Mouse (Mus musculus) CH12.LX (cell line): ENCODE data around the gene Bend6. TPM values are rescaled to one million over a fixed set of nuclear protein-coding genes. Genes with fewer than 3 reads are reported as not detected.

Experiments used
- DNase-seq: peaks from one replicate; pipeline ENCODE4 v3.0.0-alpha.2; 2013; ENCODE audit errors: extremely low read depth
- H3K27ac ChIP-seq: 2 replicates; pipeline ENCODE4 v1.5.1; 2012; ENCODE audit warnings: low read depth, mild to moderate bottlenecking, control low read depth, moderate library complexity; ENCODE audit not compliant: insufficient read depth
- H3K27me3 ChIP-seq: replicated peaks from 2 replicates; pipeline ENCODE3; 2012; ENCODE audit warnings: inconsistent platforms
- H3K36me3 ChIP-seq, 2 experiments: replicated peaks in 1 of 2; 2 replicates each; pipeline versions ENCODE3 to v1.6.1; 2012; ENCODE audit warnings: inconsistent platforms in 1 of 2, low read length in 1 of 2, mild to moderate bottlenecking in 1 of 2, mixed read lengths in 1 of 2, moderate library complexity in 1 of 2; ENCODE audit not compliant: control insufficient read depth in 1 of 2, insufficient read depth in 1 of 2
- H3K4me1 ChIP-seq, 2 experiments: 2 replicates each; pipeline ENCODE4 v1.6.1; 2012; ENCODE audit warnings: inconsistent platforms in 1 of 2, moderate library complexity in 1 of 2; ENCODE audit not compliant: insufficient read depth in 2 of 2, control insufficient read depth in 1 of 2
- H3K4me2 ChIP-seq: 2 replicates; pipeline ENCODE4 v1.6.1; 2012; ENCODE audit warnings: low read depth, mild to moderate bottlenecking, control low read depth; ENCODE audit not compliant: poor library complexity, insufficient read depth, severe bottlenecking
- H3K4me3 ChIP-seq, 3 experiments: fragments of 150-350 bp in 1 of 3; sonication (generic) in 1 of 3; replicated peaks in 1 of 3; 2 replicates each; pipeline versions ENCODE3 to v1.5.1; 2011 to 2012; ENCODE audit warnings: low read depth in 2 of 3, low read length in 2 of 3, mild to moderate bottlenecking in 2 of 3, moderate library complexity in 2 of 3, control low read depth in 1 of 3, improper control_type of control experiment in 1 of 3, inconsistent platforms in 1 of 3, mixed read lengths in 1 of 3; ENCODE audit not compliant: poor library complexity in 1 of 3
- H3K79me2 ChIP-seq: replicated peaks from 2 replicates; pipeline ENCODE4 v1.6.1; 2012; ENCODE audit warnings: mild to moderate bottlenecking, moderate library complexity; ENCODE audit not compliant: control insufficient read depth, poor library complexity, insufficient read depth, severe bottlenecking; ENCODE audit errors: extremely low read depth
- H3K9ac ChIP-seq: 2 replicates; pipeline ENCODE4 v1.6.1; 2012; ENCODE audit warnings: low read depth, mild to moderate bottlenecking, control low read depth, moderate library complexity; ENCODE audit not compliant: insufficient read depth
- H3K9me3 ChIP-seq: replicated peaks from 2 replicates; pipeline ENCODE3; 2012; ENCODE audit warnings: low read length, inconsistent platforms, mixed read lengths
- BHLHE40 ChIP-seq: IDR thresholded peaks from 2 replicates; pipeline ENCODE4 v1.6.1; 2011; ENCODE audit warnings: mild to moderate bottlenecking, low read depth, low read length, improper control_type of control experiment
- CHD1 ChIP-seq: IDR thresholded peaks from 2 replicates; pipeline ENCODE4 v1.6.1; 2012; ENCODE audit warnings: low read depth, low read length, improper control_type of control experiment, inconsistent platforms
- CHD2 ChIP-seq: IDR thresholded peaks from 2 replicates; pipeline ENCODE4 v1.6.1; 2011; ENCODE audit warnings: low read length, improper control_type of control experiment
- ELF1 ChIP-seq: IDR thresholded peaks from 2 replicates; pipeline ENCODE4 v1.6.1; 2014; ENCODE audit warnings: low read depth, mild to moderate bottlenecking, inconsistent platforms, low read length, improper control_type of control experiment
- EP300 ChIP-seq: IDR thresholded peaks from 2 replicates; pipeline ENCODE4 v1.6.1; 2011; ENCODE audit warnings: low read length, improper control_type of control experiment
- HCFC1 ChIP-seq: IDR thresholded peaks from 2 replicates; pipeline ENCODE4 v1.6.1; 2012; ENCODE audit warnings: low read depth, mild to moderate bottlenecking, inconsistent platforms, low read length, improper control_type of control experiment
- JUN ChIP-seq: IDR thresholded peaks from 2 replicates; pipeline ENCODE4 v1.6.1; 2011; ENCODE audit warnings: low read depth, mild to moderate bottlenecking, low read length, improper control_type of control experiment, moderate library complexity; ENCODE audit not compliant: insufficient read depth
- KAT2A ChIP-seq: IDR thresholded peaks from 2 replicates; pipeline ENCODE4 v1.6.1; 2012; ENCODE audit warnings: low read length, improper control_type of control experiment, inconsistent platforms; ENCODE audit not compliant: insufficient replicate concordance
- MAFK ChIP-seq: IDR thresholded peaks from 2 replicates; pipeline ENCODE4 v1.6.1; 2011; ENCODE audit warnings: low read length, improper control_type of control experiment; ENCODE audit not compliant: insufficient replicate concordance
- MAX ChIP-seq: IDR thresholded peaks from 2 replicates; pipeline ENCODE4 v1.6.1; 2011; ENCODE audit warnings: low read length, improper control_type of control experiment
- MAZ ChIP-seq: IDR thresholded peaks from 2 replicates; pipeline ENCODE4 v1.6.1; 2012; ENCODE audit warnings: low read depth, mild to moderate bottlenecking, inconsistent platforms, low read length, improper control_type of control experiment, moderate library complexity
- MEF2A ChIP-seq: IDR thresholded peaks from 2 replicates; pipeline ENCODE4 v1.6.1; 2014; ENCODE audit warnings: low read depth, mild to moderate bottlenecking, inconsistent platforms, low read length, improper control_type of control experiment, borderline replicate concordance
- PAX5 ChIP-seq: IDR thresholded peaks from 2 replicates; pipeline ENCODE4 v1.6.1; 2012; ENCODE audit warnings: low read length, inconsistent platforms, mixed read lengths
- POLR2A ChIP-seq: IDR thresholded peaks from 2 replicates; pipeline ENCODE4 v1.6.1; 2011; ENCODE audit warnings: low read depth, mild to moderate bottlenecking, improper control_type of control experiment, low read length
- POLR2AphosphoS2 ChIP-seq: IDR thresholded peaks from 2 replicates; pipeline ENCODE4 v1.6.1; 2011; ENCODE audit warnings: low read depth, low read length, improper control_type of control experiment
- RAD21 ChIP-seq: IDR thresholded peaks from 2 replicates; pipeline ENCODE4 v1.6.1; 2011; ENCODE audit warnings: low read depth, mild to moderate bottlenecking, low read length, improper control_type of control experiment, moderate library complexity
- SIN3A ChIP-seq: IDR thresholded peaks from 2 replicates; pipeline ENCODE4 v1.6.1; 2012; ENCODE audit warnings: low read length, improper control_type of control experiment, inconsistent platforms
- SMC3 ChIP-seq: IDR thresholded peaks from 2 replicates; pipeline ENCODE4 v1.6.1; 2011; ENCODE audit warnings: low read depth, low read length, improper control_type of control experiment
- TBP ChIP-seq: conservative IDR thresholded peaks from 2 replicates; pipeline ENCODE4 v1.6.1; 2011; ENCODE audit warnings: low read depth, low read length, improper control_type of control experiment
- UBTF ChIP-seq: IDR thresholded peaks from 2 replicates; pipeline ENCODE4 v1.6.1; 2012; ENCODE audit warnings: low read depth, mild to moderate bottlenecking, inconsistent platforms, low read length, improper control_type of control experiment, moderate library complexity
- USF1 ChIP-seq: IDR thresholded peaks from 2 replicates; pipeline ENCODE4 v1.6.1; 2014; ENCODE audit warnings: low read depth, mild to moderate bottlenecking, inconsistent platforms, low read length, improper control_type of control experiment
- USF2 ChIP-seq: conservative IDR thresholded peaks from 2 replicates; pipeline ENCODE4 v1.6.1; 2011; ENCODE audit warnings: low read depth, low read length, improper control_type of control experiment
- ZC3H11A ChIP-seq: IDR thresholded peaks from 2 replicates; pipeline ENCODE4 v1.6.1; 2012; ENCODE audit warnings: low read depth, mild to moderate bottlenecking, inconsistent platforms, low read length, improper control_type of control experiment
- ZKSCAN1 ChIP-seq: IDR thresholded peaks from 2 replicates; pipeline ENCODE4 v1.6.1; 2012; ENCODE audit warnings: low read depth, inconsistent platforms, low read length, improper control_type of control experiment, borderline replicate concordance
- ZMIZ1 ChIP-seq: IDR thresholded peaks from 2 replicates; pipeline ENCODE4 v1.6.1; 2012; ENCODE audit warnings: low read depth, mild to moderate bottlenecking, inconsistent platforms, low read length, improper control_type of control experiment
- ZNF384 ChIP-seq: IDR thresholded peaks from 2 replicates; pipeline ENCODE4 v1.6.1; 2012; ENCODE audit warnings: low read depth, low read length, improper control_type of control experiment, inconsistent platforms
- dilution Hi-C: fragments of 300-500 bp; cut with MboI; formaldehyde crosslinking; loops from 2 replicates; pipeline ENCODE4 v1.14.3; 2020; ENCODE audit warnings: low sequenced_read_pairs; ENCODE audit not compliant: extremely low pct_unique_long_range_greater_than_20kb, extremely low pct_ligation_motif_present
- in situ Hi-C: fragments of 300-500 bp; cut with MboI; formaldehyde crosslinking; loops from 3 replicates; pipeline ENCODE4 v1.14.3; 2019; ENCODE audit warnings: low sequenced_read_pairs, low pct_ligation_motif_present, low pct_unique_long_range_greater_than_20kb, mixed read lengths
- polyA plus RNA-seq: library from polyadenylated mRNA; unstranded; fragments of >175 nt; gene quantifications from 2 replicates; pipeline ENCODE4 v1.2.1, GENCODE M21; 2012; ENCODE audit warnings: low read depth; ENCODE audit not compliant: insufficient read length
- total RNA-seq, 2 experiments: library from RNA; depleted of rRNA; stranded (reverse); fragments of 300-350 nt in 1 of 2; fragments of >200 nt in 1 of 2; gene quantifications; 2 replicates each; pipeline ENCODE4 v1.2.3; 2012 to 2014

Bend6 gene
- total and polyA plus RNA-seq, 3 experiments, result 1.4 to 3.4 (median 3.2) TPM

GRCm38 (mm10) chr1:33946601-33947395 is 39.2 kb upstream of the Bend6 start:
- Histone ChIP-seq H3K9ac (no peak overlapping the region), H3K27me3 (no peaks in the 10 kb centered on the region), H3K9me3 (peaks cover 2% of the 10 kb centered on the region), H3K36me3 (peaks cover 0 to 13% of the 10 kb centered on the region in 2 experiments), H3K4me1 (peaks cover 7 to 16% of the 10 kb centered on the region in 2 experiments; a peak in 3 of 4 replicates), H3K79me2 (no peaks in the 10 kb centered on the region), H3K27ac (no peak overlapping the region), H3K4me3 (no peak overlapping the region), H3K4me2 (no peak overlapping the region)
- in situ Hi-C loops, result no loop called here
- DNase-seq, result no peak
- dilution Hi-C loops, result no loop called here
- TF ChIP-seq PAX5, result no peak
- no peak for TF ChIP-seq SIN3A
- TF ChIP-seq EP300, result no peak
- no peak for TF ChIP-seq ZC3H11A
- no peak for TF ChIP-seq RAD21
- TF ChIP-seq HCFC1, result no peak
- TF ChIP-seq JUN, result no peak
- TF ChIP-seq ZMIZ1, result no peak
- TF ChIP-seq POLR2A, result no peak
- TF ChIP-seq TBP, result no peak
- no peak for TF ChIP-seq UBTF
- TF ChIP-seq CHD1, result no peak
- no peak for TF ChIP-seq MAZ

DNA sequence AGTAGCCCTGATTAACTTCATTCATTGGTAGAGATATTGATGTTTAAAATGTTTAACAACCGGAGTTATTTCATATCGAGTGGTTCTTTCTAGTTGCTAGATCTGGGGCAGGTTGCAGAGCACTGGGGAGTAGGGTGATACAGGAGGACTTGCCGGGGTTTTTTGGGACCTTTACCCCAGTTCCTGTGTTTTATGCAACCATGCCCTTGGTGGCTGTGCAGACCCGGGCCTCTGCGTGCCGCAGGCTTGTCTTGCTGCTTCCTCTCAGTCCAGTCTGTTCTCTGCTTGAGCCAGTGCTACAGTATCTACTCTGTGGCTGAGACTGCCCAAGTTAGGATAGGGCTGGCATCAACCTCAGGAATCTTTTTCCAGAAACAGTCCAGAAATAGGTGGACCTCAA is 38.1 kb upstream of the Bend6 start:
- peaks cover 2% of the 10 kb centered on the region for H3K9me3 ChIP-seq
- H3K4me3 ChIP-seq, result no peak overlapping the region
- TF ChIP-seq MEF2A, result no peak
- no peak for TF ChIP-seq BHLHE40
- TF ChIP-seq ZMIZ1, result no peak
- no peak for TF ChIP-seq UBTF
- TF ChIP-seq ZKSCAN1, result no peak
- no peak for TF ChIP-seq TBP
- no peak for TF ChIP-seq RAD21
- TF ChIP-seq ZNF384, result no peak
- TF ChIP-seq USF2, result no peak
- TF ChIP-seq SMC3, result no peak
- no peak for TF ChIP-seq MAX
- no peak for TF ChIP-seq POLR2AphosphoS2
- TF ChIP-seq ELF1, result no peak
- no peak for TF ChIP-seq USF1
- TF ChIP-seq EP300, result no peak
- no peak for TF ChIP-seq MAFK
- no peak for TF ChIP-seq CHD2
- no peak for TF ChIP-seq KAT2A
- no peak for DNase-seq
- no peak overlapping the region for H3K4me2 ChIP-seq
- no peak overlapping the region for H3K9ac ChIP-seq
- H3K27me3 ChIP-seq, result no peaks in the 10 kb centered on the region
- H3K27ac ChIP-seq, result no peak overlapping the region
- H3K36me3 ChIP-seq, result peaks cover 0 to 13% of the 10 kb centered on the region in 2 experiments
- in situ Hi-C loops, result no loop called here
- no peaks in the 10 kb centered on the region for H3K79me2 ChIP-seq
- dilution Hi-C loops, result no loop called here
- peaks cover 7 to 16% of the 10 kb centered on the region in 2 experiments; a peak in 3 of 4 replicates for H3K4me1 ChIP-seq
